Mouse (Mus musculus): Measurements from ENCODE around the gene 4933436I01Rik. TPM values are rescaled to one million over a fixed set of nuclear protein-coding genes. Genes with fewer than 3 reads are reported as not detected.

4933436I01Rik gene
- not detected for polyA plus RNA-seq (2014; fragmentation: Illumina TruSeq; extraction: RNeasy Lipid Tissue Mini Kit (QIAGEN cat#74804); ENCODE audit: low replicate concordance)

GRCm38 (mm10) chrX:67921350-67921749, at the start of gene 4933436I01Rik:
TSS of gene 4933436I01Rik (minus strand) at chrX:67921450.

Other genes with a start within 250 kb of the 4933436I01Rik start
- not detected for gene Gm1140, start 227.9 kb downstream of the 4933436I01Rik start, polyA plus RNA-seq (2014; fragmentation: Illumina TruSeq; extraction: RNeasy Lipid Tissue Mini Kit (QIAGEN cat#74804); ENCODE audit: low replicate concordance)
- gene Gm14692, start 225.8 kb downstream of the 4933436I01Rik start, polyA plus RNA-seq (2014; fragmentation: Illumina TruSeq; extraction: RNeasy Lipid Tissue Mini Kit (QIAGEN cat#74804); ENCODE audit: low replicate concordance), result not detected

Data from small intestine, adult 10 weeks (tissue).